Mouse (Mus musculus) testis, postnatal 10 days (tissue): ENCODE results near the gene Cenpn.

ENCODE experiments used
- DNase-seq: peaks from one replicate; pipeline ENCODE4 v3.0.0; 2021; ENCODE audit warnings: low spot score

The Cenpn gene

GRCm38 (mm10) chr8:116921337-116922059 is at the start of gene Cenpn, which contains the start of gene Cmc2:
TSS of gene Cenpn (plus strand) at chr8:116921730.
TSS of gene Cmc2 (minus strand) at chr8:116921455.
- DNase-seq, result peak; percentile 97

GRCm38 (mm10) chr8:116872761-116873342 is 48.7 kb upstream of the Cenpn start:
- DNase-seq, result no peak

- no peak for DNase-seq
Measured at GRCm38 (mm10) chr8:116873586-116873985, 47.9 kb upstream of the Cenpn start.

GRCm38 (mm10) chr8:116873986-116874385 is 47.5 kb upstream of the Cenpn start:
- DNase-seq, result no peak

- DNase-seq, result no peak
Measured at GRCm38 (mm10) chr8:116875798-116876450, 45.6 kb upstream of the Cenpn start.

DNA sequence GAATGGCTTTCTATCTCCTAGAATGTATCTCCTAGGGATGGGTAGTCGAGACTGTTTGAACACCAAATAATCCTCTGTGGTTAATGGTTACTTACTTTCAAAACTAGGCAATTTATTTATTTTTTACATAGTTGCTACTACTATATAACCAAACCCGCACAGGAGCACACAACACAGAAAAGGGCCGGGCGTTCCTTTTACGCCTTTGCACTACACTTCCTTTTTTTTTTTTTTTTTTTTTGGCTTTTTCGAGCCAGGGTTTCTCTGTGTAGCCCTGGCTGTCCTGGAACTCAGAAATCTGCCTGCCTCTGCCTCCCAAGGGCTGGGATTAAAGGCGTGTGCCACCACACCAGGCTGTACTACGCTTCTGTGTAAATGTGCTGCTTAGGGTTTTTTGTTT is 40.1 kb upstream of the Cenpn start:
- no peak for DNase-seq

GRCm38 (mm10) chr8:116887813-116888212 is 33.7 kb upstream of the Cenpn start:
- no peak for DNase-seq

DNA sequence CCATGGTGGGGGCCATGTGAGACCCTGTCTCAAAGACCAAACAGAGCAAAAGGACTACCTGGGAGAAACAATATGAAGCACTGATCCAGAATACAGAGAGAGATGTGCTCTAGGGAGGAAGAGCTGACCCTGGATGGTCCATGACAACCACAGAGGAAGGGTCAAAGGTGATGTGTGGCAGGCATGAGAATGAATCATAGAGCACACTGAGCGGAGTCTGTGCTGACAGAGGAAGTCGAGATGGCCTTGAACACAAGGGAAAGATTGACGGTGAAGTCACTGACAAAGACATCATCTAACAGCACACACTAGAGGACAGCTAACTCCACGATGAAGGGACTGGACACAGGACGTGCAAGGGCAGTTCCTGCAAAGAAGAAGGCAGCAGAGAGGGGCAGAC is 30.1 kb upstream of the Cenpn start:
- DNase-seq, result no peak

GRCm38 (mm10) chr8:116892130-116892529 is 29.4 kb upstream of the Cenpn start:
- DNase-seq, result no peak

DNA sequence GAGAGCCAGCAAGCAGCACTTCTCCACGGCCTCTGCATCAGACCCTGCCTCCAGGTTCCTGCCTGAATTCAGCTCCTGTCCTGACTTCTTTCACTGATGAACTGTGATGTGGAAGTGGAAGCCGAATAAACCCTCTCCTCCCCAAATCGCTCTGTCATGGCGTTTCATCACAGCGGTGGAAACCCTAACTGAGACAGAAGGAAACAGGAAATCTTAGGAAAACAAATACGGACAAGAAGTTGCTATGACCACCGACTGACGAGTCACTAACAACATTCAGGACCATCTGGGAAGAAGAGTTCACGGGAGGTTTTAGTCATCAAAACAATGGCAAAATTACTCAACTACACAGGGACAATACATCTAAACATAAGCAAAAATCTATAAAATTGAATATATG is 28.9 kb upstream of the Cenpn start:
- no peak for DNase-seq

DNA sequence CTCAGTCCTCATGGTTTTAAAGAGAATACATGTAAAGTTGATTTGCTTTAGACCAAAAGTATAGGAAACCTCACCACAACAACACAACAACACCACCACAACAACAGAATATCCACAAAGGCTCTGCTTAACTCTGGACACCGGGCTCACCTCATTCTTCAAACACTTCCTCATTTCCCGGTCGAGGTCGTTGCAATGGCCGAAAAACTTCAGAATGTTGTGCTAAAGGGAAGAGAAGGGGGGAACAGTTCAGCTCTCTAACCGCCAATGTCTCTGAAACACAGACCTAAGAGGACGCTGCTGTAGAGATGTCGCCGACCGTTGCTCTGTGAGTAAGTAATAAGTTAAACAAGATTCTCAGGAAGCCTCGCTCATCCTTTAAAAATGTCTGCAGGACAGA is 27.6 kb upstream of the Cenpn start:
- DNase-seq, result no peak

- no peak for DNase-seq
Measured at GRCm38 (mm10) chr8:116895521-116895920, 26.0 kb upstream of the Cenpn start.

GRCm38 (mm10) chr8:116904736-116905135 is 16.8 kb upstream of the Cenpn start:
- DNase-seq, result no peak

- DNase-seq, result no peak
Measured at GRCm38 (mm10) chr8:116905252-116905651, 16.3 kb upstream of the Cenpn start.

- no peak for DNase-seq
Measured at GRCm38 (mm10) chr8:116905836-116906235, 15.7 kb upstream of the Cenpn start.

DNA sequence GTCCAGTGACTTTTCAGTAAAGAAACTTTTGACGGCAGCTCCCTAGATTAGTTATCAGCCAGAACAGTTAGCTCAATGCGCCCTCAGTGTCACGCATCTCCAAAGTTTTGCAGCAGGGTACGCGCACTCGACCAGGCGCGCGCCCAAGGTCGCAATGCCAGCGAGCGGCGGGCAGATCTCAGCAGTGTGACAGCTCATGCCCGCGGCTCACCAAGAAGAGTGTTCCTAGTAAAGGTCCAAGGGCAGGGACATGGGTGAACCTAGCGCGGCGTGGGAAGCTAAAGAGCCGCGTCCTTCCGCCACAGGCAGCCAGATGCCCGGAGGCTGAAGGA is 559 bp upstream of the Cenpn start:
- peak; percentile 71 for DNase-seq

DNA sequence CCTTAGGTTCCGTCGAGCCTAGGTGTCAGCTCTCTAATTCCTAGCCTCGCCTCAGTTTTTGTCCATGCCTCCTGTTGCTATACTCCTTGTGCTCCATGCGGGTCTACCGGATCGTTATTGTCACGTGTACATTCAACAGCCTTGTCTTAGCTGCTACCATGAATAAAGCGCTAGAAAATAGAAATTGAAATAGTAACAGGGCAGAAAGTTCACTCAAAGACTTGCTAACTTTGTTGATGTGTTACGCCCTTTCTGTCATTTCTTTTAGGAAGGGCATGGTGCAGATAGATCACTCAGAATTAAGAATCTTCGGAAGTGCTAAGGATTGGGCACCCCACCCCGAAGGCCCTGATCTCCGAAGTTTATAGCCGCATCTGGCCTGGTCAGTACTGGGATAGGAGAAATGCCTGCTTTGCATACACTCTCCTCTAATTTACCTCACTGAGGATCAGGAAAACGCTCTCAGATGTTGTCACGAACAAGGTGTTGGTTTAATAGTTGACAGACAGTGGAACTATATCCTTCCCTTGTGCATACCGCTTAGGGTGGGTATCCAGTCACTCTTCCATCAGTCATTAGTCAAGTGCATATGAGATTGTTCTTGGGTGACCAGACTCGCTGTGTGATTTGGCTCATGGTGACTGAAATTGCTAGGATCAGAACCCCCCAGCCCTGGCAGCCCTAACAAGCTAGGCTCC is 679 bp downstream of the Cenpn start:
- DNase-seq, result no peak

DNA sequence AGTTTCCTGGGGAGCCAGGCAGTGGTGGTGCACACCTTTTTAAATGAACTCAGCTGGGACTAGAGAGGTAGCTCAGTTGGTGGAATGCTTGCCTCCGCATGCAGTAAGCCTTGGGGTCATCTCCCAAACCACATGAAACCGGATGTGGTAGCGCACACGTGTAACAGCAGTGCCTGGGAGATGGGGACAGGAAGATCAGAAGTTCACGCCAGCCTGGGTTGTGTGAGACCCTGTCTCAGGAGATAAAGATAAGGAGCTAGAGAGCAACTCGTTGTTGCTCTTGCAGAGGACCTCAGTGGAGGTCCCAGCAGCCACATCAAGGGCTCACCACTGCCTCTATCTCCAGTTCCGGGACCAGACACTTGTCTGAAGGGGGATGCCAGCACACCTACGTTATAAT is 2.0 kb downstream of the Cenpn start:
- DNase-seq, result no peak

DNA sequence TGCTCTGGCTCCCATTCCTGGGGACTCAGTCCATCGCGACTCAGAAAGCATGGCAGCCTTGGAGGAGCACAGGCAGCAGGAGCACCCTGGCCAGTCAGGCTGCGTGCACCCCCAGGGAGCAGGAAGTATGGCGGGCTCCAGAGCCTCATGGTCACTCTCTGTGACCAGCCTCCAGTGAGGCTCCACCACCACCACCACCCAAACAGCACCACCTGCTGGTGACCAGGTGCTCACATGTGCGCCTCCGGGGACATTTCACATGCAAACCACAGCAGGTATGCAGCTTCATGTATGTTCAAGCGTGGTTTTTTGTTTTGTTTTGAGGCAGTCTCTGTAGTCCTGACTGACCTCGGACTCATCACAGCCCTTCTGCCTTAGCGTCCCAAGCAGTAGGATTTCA is 6.3 kb downstream of the Cenpn start:
- peak; percentile 79 for DNase-seq

DNA sequence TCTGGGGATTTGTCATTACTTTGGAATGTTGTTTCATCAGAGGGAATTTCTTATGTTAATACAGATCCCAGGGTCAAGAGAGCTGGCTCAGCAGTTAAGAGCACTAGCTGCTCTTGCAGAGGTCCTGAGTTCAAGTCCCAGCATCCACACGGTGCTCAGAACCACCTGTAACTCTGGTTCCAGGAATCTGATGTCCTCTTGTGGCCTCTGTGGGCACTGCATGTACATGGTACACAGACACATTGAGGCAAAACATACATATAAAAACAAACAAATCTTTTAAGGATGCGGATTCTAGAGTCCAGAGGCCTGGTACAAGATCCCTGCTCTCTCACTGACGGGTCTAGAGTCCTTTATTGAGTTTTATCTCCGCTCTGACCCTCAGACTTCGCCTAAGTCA is 7.1 kb downstream of the Cenpn start:
- no peak for DNase-seq

GRCm38 (mm10) chr8:116934976-116935375 is 13.4 kb downstream of the Cenpn start:
- DNase-seq, result no peak

- no peak for DNase-seq
Measured at GRCm38 (mm10) chr8:116935506-116935905, 14.0 kb downstream of the Cenpn start.
